ENCODE assay signal across 13 mouse cellular contexts in genomic region chr15:3464754-3465153, GRCm38 (mm10).
DNase-seq lines count a peak whose midpoint lies in the region; ATAC-seq lines count a peak whose summit lies in the region.
"Had no signal": no experiment of that assay in that cellular context is flagged by ENCODE, and none has a peak within 500 bp of the region (broad histone marks: within the 10 kb centered on the region; RNA-seq: fewer than 3 reads in every experiment).

No protein-coding gene starts in this region.

- H3K9me3 ChIP-seq in liver, embryonic 11.5 days (ENCODE audit: control insufficient read depth, low read length), result no peaks in the 10 kb centered on the region
- no peaks in the 10 kb centered on the region for H3K9me3 ChIP-seq in midbrain, embryonic 11.5 days (ENCODE audit: control insufficient read depth, low read length)
- H3K9me3 ChIP-seq in heart, embryonic 11.5 days (replicated peaks; ENCODE audit: control insufficient read depth, low read length), result no peaks in the 10 kb centered on the region
- H3K9me3 ChIP-seq in hindbrain, embryonic 16.5 days (ENCODE audit: control insufficient read depth, low read length), result no peaks in the 10 kb centered on the region
- H3K9me3 ChIP-seq: hindbrain, embryonic 12.5 days; limb, embryonic 13.5 days had no signal

- H3K27me3 ChIP-seq in liver, embryonic 11.5 days (replicated peaks; ENCODE audit: control insufficient read depth, insufficient read depth, low read length), result no peaks in the 10 kb centered on the region
- H3K27me3 ChIP-seq in midbrain, embryonic 11.5 days (ENCODE audit: control insufficient read depth, insufficient read depth, low read length), result no peaks in the 10 kb centered on the region
- H3K27me3 ChIP-seq in heart, embryonic 11.5 days (ENCODE audit: control insufficient read depth, insufficient read depth, low read length), result no peaks in the 10 kb centered on the region
- no peaks in the 10 kb centered on the region for H3K27me3 ChIP-seq in hindbrain, embryonic 16.5 days (replicated peaks; ENCODE audit: control insufficient read depth, insufficient read depth, low read length)
- H3K27me3 ChIP-seq: hindbrain, embryonic 12.5 days; limb, embryonic 13.5 days had no signal

- H3K27ac ChIP-seq in liver, embryonic 11.5 days (ENCODE audit: low read depth, low read length), result no peak overlapping the region
- no peak overlapping the region for H3K27ac ChIP-seq in midbrain, embryonic 11.5 days (ENCODE audit: low read depth, low read length)
- no peak overlapping the region for H3K27ac ChIP-seq in heart, embryonic 11.5 days (ENCODE audit: low read depth, low read length)
- no peak overlapping the region for H3K27ac ChIP-seq in hindbrain, embryonic 16.5 days (ENCODE audit: low read depth, low read length)
- H3K27ac ChIP-seq: hindbrain, embryonic 12.5 days; limb, embryonic 13.5 days; macrophage had no signal

- DNase-seq in heart, adult 11 months, result peak; percentile 90
- DNase-seq in heart, postnatal 4 days, result no peak
- peak; percentile 92 for DNase-seq in kidney, adult 9 months
- no peak for DNase-seq in liver, embryonic 11.5 days (ENCODE audit: low spot score)
- DNase-seq in yolk sac, embryonic 10.5 days (ENCODE audit: low spot score), result peak; percentile 83
- DNase-seq in midbrain, embryonic 11.5 days (ENCODE audit: low spot score, missing footprints), result no peak
- DNase-seq: cerebellum, adult 8-10 months; right cerebral cortex, postnatal 14 days had no signal

- peak; percentile 45; the same call in 1 of the 2 replicates for ATAC-seq in liver, embryonic 11.5 days (replicated peaks; ENCODE audit: low FRiP score)
- no peak for ATAC-seq in midbrain, embryonic 11.5 days (ENCODE audit: low FRiP score)
- ATAC-seq in heart, embryonic 11.5 days (replicated peaks; ENCODE audit: insufficient number of reproducible peaks, low FRiP score, low TSS enrichment), result no peak
- ATAC-seq in hindbrain, embryonic 16.5 days, result no peak

- 47% methylated on average over 4 of the region's 4 CpGs for WGBS in liver, embryonic 11.5 days
- 87% methylated on average over 4 of the region's 4 CpGs for WGBS in midbrain, embryonic 11.5 days
- WGBS in heart, embryonic 11.5 days (ENCODE audit: insufficient replicate concordance), result 58% methylated on average over 4 of the region's 4 CpGs
- WGBS in hindbrain, embryonic 16.5 days, result 87% methylated on average over 4 of the region's 4 CpGs

- H3K9ac ChIP-seq in liver, embryonic 11.5 days (ENCODE audit: low read depth, low read length), result no peak overlapping the region
- no peak overlapping the region for H3K9ac ChIP-seq in midbrain, embryonic 11.5 days (ENCODE audit: low read length)
- no peak overlapping the region for H3K9ac ChIP-seq in heart, embryonic 11.5 days (ENCODE audit: low read depth, low read length)
- no peak overlapping the region for H3K9ac ChIP-seq in hindbrain, embryonic 16.5 days (ENCODE audit: low read depth, low read length)
- H3K9ac ChIP-seq: hindbrain, embryonic 12.5 days; limb, embryonic 13.5 days had no signal

- H3K4me1 ChIP-seq in liver, embryonic 11.5 days (replicated peaks; ENCODE audit: control insufficient read depth, insufficient read depth, low read length), result no peaks in the 10 kb centered on the region
- H3K4me1 ChIP-seq in midbrain, embryonic 11.5 days (ENCODE audit: control insufficient read depth, insufficient read depth, low read length), result no peaks in the 10 kb centered on the region
- no peaks in the 10 kb centered on the region for H3K4me1 ChIP-seq in heart, embryonic 11.5 days (ENCODE audit: control insufficient read depth, insufficient read depth, low read length)
- H3K4me1 ChIP-seq in hindbrain, embryonic 16.5 days (ENCODE audit: control insufficient read depth, insufficient read depth, low read depth, low read length), result no peaks in the 10 kb centered on the region
- H3K4me1 ChIP-seq: hindbrain, embryonic 12.5 days had no signal

- H3K4me2 ChIP-seq in liver, embryonic 11.5 days, result peak overlapping the region; percentile 28; the same call in 1 of the 2 replicates
- H3K4me2 ChIP-seq in midbrain, embryonic 11.5 days, result no peak overlapping the region
- no peak overlapping the region for H3K4me2 ChIP-seq in heart, embryonic 11.5 days
- H3K4me2 ChIP-seq in hindbrain, embryonic 16.5 days (ENCODE audit: low read length), result no peak overlapping the region
- H3K4me2 ChIP-seq: hindbrain, embryonic 12.5 days; limb, embryonic 13.5 days had no signal

- H3K4me3 ChIP-seq in liver, embryonic 11.5 days (ENCODE audit: low read depth, low read length), result no peak overlapping the region
- H3K4me3 ChIP-seq in midbrain, embryonic 11.5 days (ENCODE audit: low read depth, low read length), result no peak overlapping the region
- no peak overlapping the region for H3K4me3 ChIP-seq in heart, embryonic 11.5 days (ENCODE audit: low read depth, low read length)
- H3K4me3 ChIP-seq in hindbrain, embryonic 16.5 days (ENCODE audit: low read length), result no peak overlapping the region
- H3K4me3 ChIP-seq: hindbrain, embryonic 12.5 days; limb, embryonic 13.5 days had no signal

- no peaks in the 10 kb centered on the region for H3K36me3 ChIP-seq in liver, embryonic 11.5 days (ENCODE audit: control insufficient read depth, insufficient read depth, low read length)
- H3K36me3 ChIP-seq in midbrain, embryonic 11.5 days (ENCODE audit: control insufficient read depth, insufficient read depth, low read length), result no peaks in the 10 kb centered on the region
- no peaks in the 10 kb centered on the region for H3K36me3 ChIP-seq in heart, embryonic 11.5 days (ENCODE audit: control insufficient read depth, insufficient read depth, low read length)
- no peaks in the 10 kb centered on the region for H3K36me3 ChIP-seq in hindbrain, embryonic 16.5 days (ENCODE audit: control insufficient read depth, insufficient read depth, low read length)
- H3K36me3 ChIP-seq: hindbrain, embryonic 12.5 days; limb, embryonic 13.5 days had no signal

Comparison
In these comparisons a context has a peak if more than half of its experiments do, and no peak if none do; other contexts are left out.
1. DNase-seq: peak in heart, adult 11 months (single experiment), kidney, adult 9 months (single experiment) and yolk sac, embryonic 10.5 days (single experiment); none in heart, postnatal 4 days (single experiment), liver, embryonic 11.5 days (single experiment) and midbrain, embryonic 11.5 days (single experiment).